Mouse (Mus musculus) liver, postnatal 0 days (tissue): ENCODE measurements around the gene Notch4. TPM values are rescaled to one million over a fixed set of nuclear protein-coding genes. Genes with fewer than 3 reads are reported as not detected.

Experiments used
- ATAC-seq: fragments of 200-750 bp; cut with Nextera tagmentation; 2 replicates; pipeline ENCODE4 v1.8.0; 2017; ENCODE audit warnings: mild to moderate bottlenecking, moderate library complexity
- DNase-seq: peaks from one replicate; pipeline ENCODE4 v3.0.0-alpha.2; 2016
- H3K27ac ChIP-seq: fragments of 300-500 bp; sonication (generic); 2 replicates; pipeline ENCODE4 v1.5.1; 2014; ENCODE audit warnings: antibody characterized with exemption, moderate library complexity, mild to moderate bottlenecking, low read depth
- H3K27me3 ChIP-seq: fragments of 300-500 bp; sonication (generic); 2 replicates; pipeline ENCODE4 v1.6.1; 2014; ENCODE audit warnings: low read length, control low read depth, mixed read lengths; ENCODE audit not compliant: insufficient read depth
- H3K36me3 ChIP-seq: fragments of 300-500 bp; sonication (generic); replicated peaks from 2 replicates; pipeline ENCODE4 v1.6.1; 2014; ENCODE audit warnings: mild to moderate bottlenecking, control low read depth, low read length, moderate library complexity, mixed read lengths; ENCODE audit not compliant: insufficient read depth
- H3K4me1 ChIP-seq: fragments of 300-500 bp; sonication (generic); 2 replicates; pipeline ENCODE4 v1.6.1; 2014; ENCODE audit warnings: antibody characterized with exemption, mild to moderate bottlenecking, control low read depth; ENCODE audit not compliant: insufficient read depth
- H3K4me2 ChIP-seq: fragments of 300-500 bp; sonication (generic); 2 replicates; pipeline ENCODE4 v1.6.1; 2014; ENCODE audit warnings: low read depth, mild to moderate bottlenecking, low read length, moderate library complexity, mixed read lengths
- H3K4me3 ChIP-seq: fragments of 300-500 bp; sonication (generic); 2 replicates; pipeline ENCODE4 v1.5.1; 2014; ENCODE audit warnings: low read depth, low read length
- H3K9ac ChIP-seq: fragments of 300-500 bp; sonication (generic); replicated peaks from 2 replicates; pipeline ENCODE4 v1.6.1; 2014; ENCODE audit warnings: mild to moderate bottlenecking, moderate library complexity
- H3K9me3 ChIP-seq: fragments of 300-500 bp; sonication (generic); 2 replicates; pipeline ENCODE4 v1.6.1; 2016; ENCODE audit warnings: mild to moderate bottlenecking, control low read depth, low read length, mixed read lengths
- CTCF ChIP-seq: sonication (generic); IDR thresholded peaks from 2 replicates; pipeline ENCODE4 v1.5.1; 2016; ENCODE audit warnings: antibody characterized with exemption, low read depth
- EP300 ChIP-seq: IDR thresholded peaks from 2 replicates; pipeline ENCODE4 v1.6.1; 2016; ENCODE audit warnings: antibody characterized with exemption, low read depth, mild to moderate bottlenecking
- WGBS: fragments of 180-500 bp; shearing (Covaris S2); extraction: QIAGEN DNeasy Blood & Tissue Kit; methylation state at CpG from one replicate; pipeline ENCODE4 v1.1.7; 2014; ENCODE audit not compliant: insufficient replicate concordance; 5-methylcytosine and 5-hydroxymethylcytosine counted together
- polyA plus RNA-seq: library from polyadenylated mRNA; unstranded; fragments of >200 nt; fragmentation: Nextera tagmentation; extraction: Ambion mirVana; gene quantifications from 2 replicates; pipeline ENCODE4 v1.2.1, GENCODE M21; 2015

Gene Notch4
- polyA plus RNA-seq, 1 experiment from 2014 or later, result 1.1 TPM

GRCm38 (mm10) chr17:34613830-34614229 is 49.8 kb downstream of the Notch4 start:
- no peaks in the 10 kb centered on the region for H3K4me1 ChIP-seq
- H3K9me3 ChIP-seq, result no peaks in the 10 kb centered on the region
- ATAC-seq, result no peak
- TF ChIP-seq CTCF (no peak), EP300 (no peak)
- no peaks in the 10 kb centered on the region for H3K27me3 ChIP-seq
- H3K36me3 ChIP-seq, result peaks cover 36% of the 10 kb centered on the region
- no peak overlapping the region for H3K9ac ChIP-seq
- no peak overlapping the region for H3K4me2 ChIP-seq
- no peak overlapping the region; the same call in 1 of the 2 replicates for H3K27ac ChIP-seq
- WGBS, result 91% methylated on average over 10 of the region's 10 CpGs
- H3K4me3 ChIP-seq, result no peak overlapping the region
- DNase-seq, result no peak

GRCm38 (mm10) chr17:34615871-34616270 is 51.8 kb downstream of the Notch4 start, which contains the start of gene Egfl8:
TSS of gene Egfl8 (minus strand) at chr17:34615971.
- no peaks in the 10 kb centered on the region for H3K9me3 ChIP-seq
- no peak for ATAC-seq
- H3K27ac ChIP-seq, result no peak within 1 kb of the TSS
- H3K4me1 ChIP-seq, result no peaks in the 10 kb centered on the region
- H3K4me2 ChIP-seq, result no peak within 1 kb of the TSS
- no peaks in the 10 kb centered on the region for H3K27me3 ChIP-seq
- TF ChIP-seq CTCF, result no peak
- no peak for TF ChIP-seq EP300
- 84% methylated on average over 6 of the region's 6 CpGs for WGBS
- H3K9ac ChIP-seq, result no peak within 1 kb of the TSS
- DNase-seq, result no peak
- H3K4me3 ChIP-seq, result no peak within 1 kb of the TSS
- peaks cover 31% of the 10 kb centered on the region for H3K36me3 ChIP-seq

- ATAC-seq (peak; percentile 61), DNase-seq (peak; percentile 81)
- no peak overlapping the region for H3K4me2 ChIP-seq
- H3K36me3 ChIP-seq, result peaks cover 20% of the 10 kb centered on the region
- TF ChIP-seq CTCF (peak; percentile 96), EP300 (no peak)
- no peaks in the 10 kb centered on the region for H3K9me3 ChIP-seq
- no peak overlapping the region for H3K27ac ChIP-seq
- WGBS, result 12% methylated on average over 6 of the region's 6 CpGs
- H3K4me3 ChIP-seq, result no peak overlapping the region
- no peak overlapping the region for H3K9ac ChIP-seq
- no peaks in the 10 kb centered on the region for H3K27me3 ChIP-seq
- no peaks in the 10 kb centered on the region for H3K4me1 ChIP-seq
Observed at GRCm38 (mm10) chr17:34618999-34619398, 54.9 kb downstream of the Notch4 start.

- Histone ChIP-seq H3K9ac (no peak overlapping the region), H3K9me3 (no peaks in the 10 kb centered on the region), H3K27ac (0 out of 2 replicates have a peak overlapping the region, but pooled peaks have one; percentile 3), H3K4me2 (no peak overlapping the region), H3K36me3 (peaks cover 22% of the 10 kb centered on the region), H3K4me3 (no peak overlapping the region), H3K27me3 (no peaks in the 10 kb centered on the region), H3K4me1 (0 out of 2 replicates have a peak, but pooled peaks cover under 1% of the 10 kb centered on the region)
- DNase-seq (no peak), ATAC-seq (peak; percentile 65)
- 66% methylated on average over 8 of the region's 8 CpGs for WGBS
- TF ChIP-seq EP300 (no peak), CTCF (no peak)
Observed at GRCm38 (mm10) chr17:34621006-34621405, 56.9 kb downstream of the Notch4 start.

- H3K9me3 ChIP-seq, result no peaks in the 10 kb centered on the region
- WGBS, result 76% methylated on average over 9 of the region's 9 CpGs
- ATAC-seq (no peak), DNase-seq (no peak)
- no peak overlapping the region for H3K9ac ChIP-seq
- no peak overlapping the region for H3K4me3 ChIP-seq
- H3K4me2 ChIP-seq, result no peak overlapping the region
- TF ChIP-seq CTCF (peak; percentile 32; the same call in 1 of the 2 replicates), EP300 (no peak)
- H3K27me3 ChIP-seq, result 0 out of 2 replicates have a peak, but pooled peaks cover under 1% of the 10 kb centered on the region
- peaks cover 18% of the 10 kb centered on the region; the same call in 1 of the 2 replicates for H3K4me1 ChIP-seq
- H3K36me3 ChIP-seq, result peaks cover 20% of the 10 kb centered on the region
- H3K27ac ChIP-seq, result no peak overlapping the region
Observed at GRCm38 (mm10) chr17:34623161-34623560, 59.1 kb downstream of the Notch4 start.

GRCm38 (mm10) chr17:34624981-34625380 is 60.9 kb downstream of the Notch4 start:
- DNase-seq (no peak), ATAC-seq (no peak)
- H3K4me3 ChIP-seq, result no peak overlapping the region
- H3K4me1 ChIP-seq, result peaks cover 28% of the 10 kb centered on the region
- TF ChIP-seq EP300 (no peak), CTCF (no peak)
- H3K36me3 ChIP-seq, result peaks cover 20% of the 10 kb centered on the region
- H3K27ac ChIP-seq, result no peak overlapping the region
- no peak overlapping the region for H3K9ac ChIP-seq
- no peaks in the 10 kb centered on the region for H3K9me3 ChIP-seq
- peaks cover 18% of the 10 kb centered on the region for H3K27me3 ChIP-seq
- 78% methylated on average over 3 of the region's 3 CpGs for WGBS
- H3K4me2 ChIP-seq, result no peak overlapping the region
